Mouse (Mus musculus) heart, postnatal 36 days (tissue): Measurements from ENCODE around the gene Zap70. TPM values are rescaled to one million over a fixed set of nuclear protein-coding genes. Genes with fewer than 3 reads are reported as not detected.
A peak's percentile ranks its signal among the peaks of the same experiment; 100 is the strongest.

Experiments
- DNase-seq, 2 experiments: peaks; one replicate each; pipeline ENCODE4 v3.0.0; 2021 to 2022
- intact Hi-C: fragments of 180-260 bp; cut with DNase I; formaldehyde crosslinking; loops from one replicate; pipeline ENCODE4 v1.15.1; 2025
- total RNA-seq, 2 experiments: library from RNA; stranded (reverse); gene quantifications; 2 replicates each; pipeline ENCODE4 v1.2.3; 2021

Gene Zap70
- total RNA-seq, 2 experiments from 2014 or later = 0.27 TPM; not detected in 1

- no peak for DNase-seq
- intact Hi-C loops = no loop called here
These were observed 9.4 kb downstream of the Zap70 start for GRCm38 (mm10) chr1:36770998-36771397.

GRCm38 (mm10) chr1:36772198-36772934 lies 10.8 kb downstream of the Zap70 start:
- DNase-seq = no peak
- intact Hi-C loops = no loop called here

GRCm38 (mm10) chr1:36780793-36781192 lies 19.2 kb downstream of the Zap70 start:
- no peak for DNase-seq
- intact Hi-C loops = loop anchor here (5.0 to 10.0 kb wide), 3 partner anchors 412 to 854 kb away; no protein-coding TSS in a partner anchor

- intact Hi-C loops = loop anchor here (5.0 to 10.0 kb wide), 3 partner anchors 410 to 852 kb away; no protein-coding TSS in a partner anchor
These were observed 20.9 kb downstream of the Zap70 start for GRCm38 (mm10) chr1:36782476-36782875.

GRCm38 (mm10) chr1:36784365-36785134 lies 23.0 kb downstream of the Zap70 start:
- intact Hi-C loops = loop anchor here (1.0 to 10.0 kb wide), 5 partner anchors 348 to 850 kb away; no protein-coding TSS in a partner anchor
- DNase-seq = peak; percentile 77 to 81

More at GRCm38 (mm10) chr1:36782476-36782875, 20.9 kb downstream of the Zap70 start:
- no peak for DNase-seq

- DNase-seq = no peak
These were observed 23.6 kb downstream of the Zap70 start for GRCm38 (mm10) chr1:36785238-36785641.

GRCm38 (mm10) chr1:36786377-36786776 lies 24.8 kb downstream of the Zap70 start:
- intact Hi-C loops = loop anchor here (10.0 kb wide), 1 partner anchor 848 kb away; no protein-coding TSS in a partner anchor
- DNase-seq = no peak

More at GRCm38 (mm10) chr1:36785238-36785641, 23.6 kb downstream of the Zap70 start:
- intact Hi-C loops = loop anchor here (2.0 to 10.0 kb wide), 2 partner anchors 348 to 850 kb away; no protein-coding TSS in a partner anchor

GRCm38 (mm10) chr1:36789416-36789815 lies 27.8 kb downstream of the Zap70 start:
- intact Hi-C loops = loop anchor here (10.0 kb wide), 1 partner anchor 845 kb away; no protein-coding TSS in a partner anchor
- DNase-seq = no peak

GRCm38 (mm10) chr1:36796711-36797110 lies 35.1 kb downstream of the Zap70 start:
- no peak for DNase-seq

GRCm38 (mm10) chr1:36797481-36797880 lies 35.9 kb downstream of the Zap70 start:
- no peak for DNase-seq
- intact Hi-C loops = no loop called here

More at GRCm38 (mm10) chr1:36796711-36797110, 35.1 kb downstream of the Zap70 start:
- intact Hi-C loops = no loop called here

- intact Hi-C loops = no loop called here
- DNase-seq = no peak
These were observed 38.9 kb downstream of the Zap70 start for GRCm38 (mm10) chr1:36800379-36801011.

GRCm38 (mm10) chr1:36804259-36804658 lies 42.7 kb downstream of the Zap70 start:
- DNase-seq = no peak
- intact Hi-C loops = no loop called here

- intact Hi-C loops = no loop called here
- DNase-seq = no peak
These were observed 43.2 kb downstream of the Zap70 start for GRCm38 (mm10) chr1:36804833-36805232.

- DNase-seq = no peak
- intact Hi-C loops = no loop called here
These were observed 44.7 kb downstream of the Zap70 start for GRCm38 (mm10) chr1:36806181-36806905.

GRCm38 (mm10) chr1:36807086-36807485 lies 45.5 kb downstream of the Zap70 start:
- DNase-seq = no peak
- intact Hi-C loops = no loop called here

- DNase-seq = no peak
- intact Hi-C loops = no loop called here
These were observed 46.4 kb downstream of the Zap70 start for GRCm38 (mm10) chr1:36807782-36808565.

GRCm38 (mm10) chr1:36811806-36812205 lies 50.2 kb downstream of the Zap70 start:
- no peak for DNase-seq
- intact Hi-C loops = no loop called here

- DNase-seq = no peak
- intact Hi-C loops = no loop called here
These were observed 51.8 kb downstream of the Zap70 start for GRCm38 (mm10) chr1:36813415-36813814.

GRCm38 (mm10) chr1:36814271-36814903 lies 52.8 kb downstream of the Zap70 start:
- intact Hi-C loops = no loop called here
- no peak for DNase-seq
